Mouse (Mus musculus) megakaryocyte, embryonic 14.5 days (primary cell): ENCODE results near the gene Lyz1. TPM values are rescaled to one million over a fixed set of nuclear protein-coding genes. Genes with fewer than 3 reads are reported as not detected.

Experiments
- H3K27me3 ChIP-seq: replicated peaks from 2 replicates; pipeline ENCODE3; 2012; ENCODE audit warnings: inconsistent platforms
- H3K36me3 ChIP-seq: replicated peaks from 2 replicates; pipeline ENCODE3; 2012; ENCODE audit warnings: low read length, inconsistent platforms, mixed read lengths
- H3K4me1 ChIP-seq: 2 replicates; pipeline ENCODE4 v1.6.1; 2012; ENCODE audit warnings: inconsistent platforms
- H3K4me3 ChIP-seq: replicated peaks from 2 replicates; pipeline ENCODE3; 2012; ENCODE audit warnings: moderate library complexity, mild to moderate bottlenecking, inconsistent platforms
- H3K9me3 ChIP-seq: 2 replicates; pipeline ENCODE4 v1.6.1; 2012; ENCODE audit warnings: inconsistent platforms
- FLI1 ChIP-seq: IDR thresholded peaks from 2 replicates; pipeline ENCODE4 v1.6.1; 2012; ENCODE audit warnings: low read length, inconsistent platforms, mixed read lengths
- GATA1 ChIP-seq: IDR thresholded peaks from 3 replicates; pipeline ENCODE4 v1.6.1; 2012; ENCODE audit warnings: mixed read lengths, low read length, inconsistent platforms, borderline replicate concordance
- polyA plus RNA-seq: library from polyadenylated mRNA; stranded (reverse); fragments of >175 nt; gene quantifications from 2 replicates; pipeline ENCODE4 v1.2.3, GENCODE M21; 2012; ENCODE audit warnings: low replicate concordance; ENCODE audit not compliant: insufficient read depth

The Lyz1 gene
- not detected in 2 replicates for polyA plus RNA-seq

GRCm38 (mm10) chr10:117292671-117293070, at the start of gene Lyz1:
Gene Lyz1, minus strand, starts transcription at chr10:117292868.
- H3K9me3 ChIP-seq: no peaks in the 10 kb centered on the region
- peaks cover 30% of the 10 kb centered on the region for H3K4me1 ChIP-seq
- no peak within 1 kb of the TSS for H3K4me3 ChIP-seq
- peaks cover 4% of the 10 kb centered on the region for H3K27me3 ChIP-seq
- TF ChIP-seq FLI1 (no peak), GATA1 (no peak)
- no peaks in the 10 kb centered on the region for H3K36me3 ChIP-seq

DNA sequence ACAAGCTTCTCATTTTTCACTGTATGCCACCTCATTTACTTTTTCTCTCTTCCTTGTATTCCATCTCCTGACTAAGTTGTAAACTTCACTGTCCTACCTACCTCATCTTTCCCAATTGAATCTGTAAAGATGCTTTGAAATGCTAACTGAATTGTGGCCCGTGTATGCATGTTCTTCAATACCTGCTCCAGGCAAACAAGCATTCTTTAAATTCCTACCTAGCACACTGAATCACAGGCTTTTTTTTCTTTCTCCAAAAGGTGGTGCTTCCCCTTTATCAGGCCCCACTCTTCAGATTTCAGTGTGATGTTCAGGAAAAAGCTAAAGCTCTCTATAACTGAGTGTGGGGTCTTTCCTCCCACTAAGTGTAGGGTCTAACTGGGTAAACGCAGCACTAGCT, 49.7 kb upstream of the Lyz1 start:
- no peaks in the 10 kb centered on the region for H3K27me3 ChIP-seq
- H3K36me3 ChIP-seq: peaks cover 50% of the 10 kb centered on the region
- H3K4me3 ChIP-seq: no peak overlapping the region
- peaks cover 24% of the 10 kb centered on the region for H3K4me1 ChIP-seq
- TF ChIP-seq FLI1 (no peak), GATA1 (no peak)
- H3K9me3 ChIP-seq: no peaks in the 10 kb centered on the region

GRCm38 (mm10) chr10:117341029-117341428, 48.4 kb upstream of the Lyz1 start:
- H3K4me1 ChIP-seq: peaks cover 28% of the 10 kb centered on the region
- peaks cover 38% of the 10 kb centered on the region for H3K36me3 ChIP-seq
- H3K27me3 ChIP-seq: no peaks in the 10 kb centered on the region
- H3K9me3 ChIP-seq: no peaks in the 10 kb centered on the region
- TF ChIP-seq FLI1: no peak
- TF ChIP-seq GATA1: no peak
- no peak overlapping the region for H3K4me3 ChIP-seq

GRCm38 (mm10) chr10:117339241-117339640, 46.6 kb upstream of the Lyz1 start:
- Histone ChIP-seq H3K9me3 (no peaks in the 10 kb centered on the region), H3K27me3 (no peaks in the 10 kb centered on the region), H3K4me1 (peaks cover 31% of the 10 kb centered on the region), H3K36me3 (peaks cover 21% of the 10 kb centered on the region), H3K4me3 (no peak overlapping the region)
- TF ChIP-seq FLI1 (no peak), GATA1 (no peak)

- TF ChIP-seq FLI1 (no peak), GATA1 (no peak)
- H3K27me3 ChIP-seq: no peaks in the 10 kb centered on the region
- peaks cover 13% of the 10 kb centered on the region for H3K36me3 ChIP-seq
- H3K4me1 ChIP-seq: peaks cover 24% of the 10 kb centered on the region
- H3K9me3 ChIP-seq: no peaks in the 10 kb centered on the region
- no peak overlapping the region for H3K4me3 ChIP-seq
Measured at GRCm38 (mm10) chr10:117337946-117338345, 45.3 kb upstream of the Lyz1 start.

GRCm38 (mm10) chr10:117335649-117336048, 43.0 kb upstream of the Lyz1 start:
- TF ChIP-seq GATA1: no peak
- no peak for TF ChIP-seq FLI1
- H3K36me3 ChIP-seq: peaks cover 4% of the 10 kb centered on the region
- no peaks in the 10 kb centered on the region for H3K9me3 ChIP-seq
- H3K27me3 ChIP-seq: no peaks in the 10 kb centered on the region
- H3K4me1 ChIP-seq: peaks cover 15% of the 10 kb centered on the region
- H3K4me3 ChIP-seq: no peak overlapping the region

- peaks cover 7% of the 10 kb centered on the region for H3K9me3 ChIP-seq
- H3K36me3 ChIP-seq: peaks cover 6% of the 10 kb centered on the region
- TF ChIP-seq GATA1 (no peak), FLI1 (no peak)
- H3K4me1 ChIP-seq: peaks cover 21% of the 10 kb centered on the region
- no peaks in the 10 kb centered on the region for H3K27me3 ChIP-seq
- H3K4me3 ChIP-seq: peak overlapping the region; percentile 80
Measured at GRCm38 (mm10) chr10:117330521-117330920, 37.9 kb upstream of the Lyz1 start.

- peaks cover 6% of the 10 kb centered on the region for H3K36me3 ChIP-seq
- peaks cover 25% of the 10 kb centered on the region for H3K4me1 ChIP-seq
- H3K4me3 ChIP-seq: no peak overlapping the region
- peaks cover 2% of the 10 kb centered on the region for H3K27me3 ChIP-seq
- H3K9me3 ChIP-seq: peaks cover 15% of the 10 kb centered on the region
- no peak for TF ChIP-seq FLI1
- no peak for TF ChIP-seq GATA1
Measured at GRCm38 (mm10) chr10:117323782-117324181, 31.1 kb upstream of the Lyz1 start.

DNA sequence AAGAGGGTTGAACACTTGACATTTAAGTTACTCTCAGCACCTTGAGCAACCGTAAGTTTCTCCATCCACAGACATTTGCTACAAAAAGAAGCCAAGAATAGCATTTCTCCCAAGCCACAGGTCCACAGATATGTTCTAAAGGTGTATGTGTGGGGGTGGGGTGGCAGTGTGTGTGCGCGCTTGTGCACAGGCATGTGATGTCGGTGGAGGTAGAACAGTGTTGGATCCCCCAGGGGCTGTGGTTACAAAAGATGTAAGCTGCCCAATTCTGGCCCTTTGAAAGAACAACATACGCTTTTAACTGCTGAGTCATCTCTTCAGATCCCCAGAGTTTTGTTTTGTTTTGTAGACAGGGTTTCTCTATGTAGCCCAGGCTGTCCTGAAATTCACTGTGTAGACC, 30.0 kb upstream of the Lyz1 start:
- no peak overlapping the region for H3K4me3 ChIP-seq
- peaks cover 15% of the 10 kb centered on the region for H3K9me3 ChIP-seq
- peaks cover 2% of the 10 kb centered on the region for H3K27me3 ChIP-seq
- peaks cover 21% of the 10 kb centered on the region for H3K4me1 ChIP-seq
- H3K36me3 ChIP-seq: peaks cover 6% of the 10 kb centered on the region
- TF ChIP-seq GATA1 (no peak), FLI1 (no peak)

- H3K4me1 ChIP-seq: peaks cover 23% of the 10 kb centered on the region
Measured at GRCm38 (mm10) chr10:117320571-117320981, 27.9 kb upstream of the Lyz1 start.

DNA sequence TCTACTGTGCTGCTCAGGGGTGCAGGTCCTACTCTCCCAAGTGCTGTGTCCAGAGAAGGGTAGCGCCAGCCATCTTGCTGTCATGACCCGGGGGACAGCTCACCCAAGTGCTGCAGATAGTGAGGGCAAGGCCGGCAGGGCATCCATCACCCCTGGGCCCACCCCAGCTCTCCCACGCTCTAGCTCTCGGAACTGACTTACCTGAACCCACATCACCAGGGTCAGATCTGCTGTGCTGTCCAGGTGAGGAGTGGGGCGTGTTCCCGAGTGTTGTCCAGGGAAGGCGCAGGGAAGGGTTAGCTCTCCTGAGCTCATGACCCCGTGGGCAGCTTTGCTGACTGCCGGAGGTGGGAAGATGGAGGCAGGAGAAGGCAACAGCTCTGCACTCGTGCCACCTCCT, 23.7 kb upstream of the Lyz1 start:
- TF ChIP-seq GATA1 (no peak), FLI1 (no peak)
- Histone ChIP-seq H3K27me3 (peaks cover 8% of the 10 kb centered on the region), H3K4me3 (no peak overlapping the region), H3K4me1 (peaks cover 13% of the 10 kb centered on the region), H3K36me3 (no peaks in the 10 kb centered on the region), H3K9me3 (no peaks in the 10 kb centered on the region)

More at GRCm38 (mm10) chr10:117320571-117320981, 27.9 kb upstream of the Lyz1 start:
- Histone ChIP-seq H3K27me3 (peaks cover 8% of the 10 kb centered on the region), H3K9me3 (peaks cover 8% of the 10 kb centered on the region), H3K4me3 (no peak overlapping the region), H3K36me3 (no peaks in the 10 kb centered on the region)
- TF ChIP-seq GATA1: no peak
- no peak for TF ChIP-seq FLI1
